Mouse (Mus musculus): ENCODE measurements around the gene Elavl3.

- no peak for TF ChIP-seq HCFC1 (IDR thresholded peaks at IDR 0.05; ENCODE audit: borderline replicate concordance, insufficient read depth, low read length)
- no peak for TF ChIP-seq ZC3H11A (IDR thresholded peaks at IDR 0.05; ENCODE audit: borderline replicate concordance, low read depth, low read length)
- no peak for TF ChIP-seq CHD2 (IDR thresholded peaks at IDR 0.05; ENCODE audit: low read depth, low read length)
- no peak for TF ChIP-seq ZNF384 (IDR thresholded peaks at IDR 0.05; ENCODE audit: low read depth, low read length)
- no peak for TF ChIP-seq MAFK (IDR thresholded peaks at IDR 0.05; ENCODE audit: insufficient read depth, low read depth, low read length)
These were observed 16.4 kb downstream of the Elavl3 start for GRCm38 (mm10) chr9:22035300-22036044.

Data from ES-E14 (cell line).